Mouse (Mus musculus) adipocyte (in vitro differentiated cells): ENCODE data around the gene Cnnm3.

ENCODE experiments used
- DNase-seq: peaks from one replicate; pipeline ENCODE4 v3.0.0-alpha.2; 2016; ENCODE audit warnings: low spot score

Cnnm3 gene

GRCm38 (mm10) chr1:36511289-36512021 is at the start of gene Cnnm3:
Cnnm3 (plus strand) TSS chr1:36511867.
- peak; percentile 98 for DNase-seq

- no peak for DNase-seq
Observed at GRCm38 (mm10) chr1:36465641-36466160, 46.0 kb upstream of the Cnnm3 start.

GRCm38 (mm10) chr1:36467446-36467845 is 44.2 kb upstream of the Cnnm3 start:
- DNase-seq, result no peak

GRCm38 (mm10) chr1:36469811-36470444 is 41.7 kb upstream of the Cnnm3 start:
- DNase-seq, result peak; percentile 55

- peak; percentile 84 for DNase-seq
Observed at GRCm38 (mm10) chr1:36471181-36472105, 40.2 kb upstream of the Cnnm3 start, which contains the start of gene Cnnm4. Cnnm4 (plus strand) TSS chr1:36471620.

- no peak for DNase-seq
Observed at GRCm38 (mm10) chr1:36472106-36472440, 39.6 kb upstream of the Cnnm3 start.

- DNase-seq, result no peak
Observed at GRCm38 (mm10) chr1:36473211-36473780, 38.4 kb upstream of the Cnnm3 start.

- no peak for DNase-seq
Observed at GRCm38 (mm10) chr1:36474646-36475045, 37.0 kb upstream of the Cnnm3 start.

GRCm38 (mm10) chr1:36475480-36476110 is 36.1 kb upstream of the Cnnm3 start:
- DNase-seq, result no peak

GRCm38 (mm10) chr1:36476426-36476825 is 35.2 kb upstream of the Cnnm3 start:
- no peak for DNase-seq

- no peak for DNase-seq
Observed at GRCm38 (mm10) chr1:36478343-36478795, 33.3 kb upstream of the Cnnm3 start.

- DNase-seq, result no peak
Observed at GRCm38 (mm10) chr1:36479903-36480899, 31.5 kb upstream of the Cnnm3 start.

GRCm38 (mm10) chr1:36483825-36484224 is 27.8 kb upstream of the Cnnm3 start:
- DNase-seq, result no peak

- DNase-seq, result no peak
Observed at GRCm38 (mm10) chr1:36485080-36485479, 26.6 kb upstream of the Cnnm3 start.

GRCm38 (mm10) chr1:36487111-36487510 is 24.6 kb upstream of the Cnnm3 start:
- no peak for DNase-seq

GRCm38 (mm10) chr1:36489661-36490060 is 22.0 kb upstream of the Cnnm3 start:
- DNase-seq, result no peak

GRCm38 (mm10) chr1:36492416-36493139 is 19.1 kb upstream of the Cnnm3 start:
- peak; percentile 51 for DNase-seq

GRCm38 (mm10) chr1:36493299-36493698 is 18.4 kb upstream of the Cnnm3 start:
- DNase-seq, result no peak

- DNase-seq, result peak; percentile 43
Observed at GRCm38 (mm10) chr1:36496719-36497118, 14.9 kb upstream of the Cnnm3 start.
